ENCODE assay signal across 8 mouse cellular contexts in genomic region chr10:117375841-117376579, GRCm38 (mm10). TPM values are rescaled to one million over a fixed set of nuclear protein-coding genes. Genes with fewer than 3 reads are reported as not detected.
DNase-seq lines count a peak whose midpoint lies in the region; ATAC-seq lines count a peak whose summit lies in the region.

No protein-coding gene starts in this region.

- peaks cover 15% of the 10 kb centered on the region for H3K4me1 ChIP-seq in embryonic facial prominence, embryonic 10.5 days
- peaks cover 18% of the 10 kb centered on the region for H3K4me1 ChIP-seq in limb, embryonic 13.5 days
- peaks cover 28% of the 10 kb centered on the region for H3K4me1 ChIP-seq in midbrain, embryonic 13.5 days (replicated peaks)

- no peaks in the 10 kb centered on the region for H3K27me3 ChIP-seq in embryonic facial prominence, embryonic 10.5 days (replicated peaks; ENCODE audit: low read depth, poor library complexity, severe bottlenecking)
- no peaks in the 10 kb centered on the region for H3K27me3 ChIP-seq in limb, embryonic 13.5 days
- no peaks in the 10 kb centered on the region for H3K27me3 ChIP-seq in midbrain, embryonic 13.5 days

- peak overlapping the region; percentile 99 for H3K9ac ChIP-seq in limb, embryonic 13.5 days
- peak overlapping the region; percentile 99 for H3K9ac ChIP-seq in midbrain, embryonic 13.5 days (replicated peaks)

- H3K36me3 ChIP-seq in embryonic facial prominence, embryonic 10.5 days (replicated peaks): peaks cover 10% of the 10 kb centered on the region; the same call in 1 of the 2 replicates
- no peaks in the 10 kb centered on the region for H3K36me3 ChIP-seq in limb, embryonic 13.5 days
- H3K36me3 ChIP-seq in midbrain, embryonic 13.5 days: no peaks in the 10 kb centered on the region

- peak overlapping the region; percentile 98 for H3K27ac ChIP-seq in embryonic facial prominence, embryonic 10.5 days (replicated peaks)
- peak overlapping the region; percentile 96 for H3K27ac ChIP-seq in limb, embryonic 13.5 days
- peak overlapping the region; percentile 97 for H3K27ac ChIP-seq in midbrain, embryonic 13.5 days

- DNase-seq in 3134 (ENCODE audit: extremely low read depth, insufficient read length, low spot score): peak; percentile 74
- DNase-seq in adrenal gland, adult 8-10 months: peak; percentile 49
- DNase-seq in embryonic facial prominence, embryonic 10.5 days (ENCODE audit: low spot score): peak; percentile 65
- peak; percentile 42 to 66 for DNase-seq in heart, adult 18-20 months
- peak; percentile 68 for DNase-seq in kidney, adult 18-20 months
- peak; percentile 41 for DNase-seq in spleen, adult 12 weeks (ENCODE audit: low spot score)

- H3K4me2 ChIP-seq in limb, embryonic 13.5 days (replicated peaks): peak overlapping the region; percentile 73
- peak overlapping the region; percentile 75 for H3K4me2 ChIP-seq in midbrain, embryonic 13.5 days (replicated peaks)

- peak overlapping the region; percentile 85 for H3K4me3 ChIP-seq in embryonic facial prominence, embryonic 10.5 days
- peak overlapping the region; percentile 94 for H3K4me3 ChIP-seq in limb, embryonic 13.5 days
- peak overlapping the region; percentile 90 for H3K4me3 ChIP-seq in midbrain, embryonic 13.5 days (replicated peaks)

- peak; percentile 51 for ATAC-seq in limb, embryonic 13.5 days (ENCODE audit: low FRiP score, low read depth)
- peak; percentile 55; the same call in 1 of the 2 replicates for ATAC-seq in midbrain, embryonic 13.5 days

- WGBS in embryonic facial prominence, embryonic 10.5 days: under 1% methylated on average over 73 of the region's 74 CpGs
- WGBS in limb, embryonic 13.5 days: under 1% methylated on average over 60 of the region's 74 CpGs
- under 1% methylated on average over 68 of the region's 74 CpGs for WGBS in midbrain, embryonic 13.5 days

- no peaks in the 10 kb centered on the region; the same call in 1 of the 2 replicates for H3K9me3 ChIP-seq in embryonic facial prominence, embryonic 10.5 days
- H3K9me3 ChIP-seq in limb, embryonic 13.5 days: no peaks in the 10 kb centered on the region
- no peaks in the 10 kb centered on the region for H3K9me3 ChIP-seq in midbrain, embryonic 13.5 days

RNA-seq across cellular contexts. Expression of gene Cpsf6, which starts 3.8 kb away (rescaled TPM):
- total RNA-seq in adrenal gland, adult 8-10 months (2022): 10 to 100 TPM; 62.6 to 94.5 (median 80.2) TPM
- polyA plus RNA-seq in embryonic facial prominence, embryonic 10.5 days (2016; fragmentation: Nextera tagmentation; extraction: Ambion mirVana): 223 and 230 TPM in 2 replicates
- 10 to 100 TPM; 31.3 to 34.7 TPM for total RNA-seq in heart, adult 18-20 months (2021)
- polyA plus RNA-seq in limb, embryonic 13.5 days (2015; fragmentation: Nextera tagmentation; extraction: Ambion mirVana): 178 and 191 TPM in 2 replicates
- polyA plus RNA-seq in midbrain, embryonic 13.5 days (2015; fragmentation: Nextera tagmentation; extraction: Ambion mirVana): 203 and 210 TPM in 2 replicates

Comparison
In these comparisons a context has a peak if more than half of its experiments do, and no peak if none do; other contexts are left out.
1. Peak in every context shown above with its lines: DNase-seq, ATAC-seq, H3K4me3 ChIP-seq and H3K27ac ChIP-seq.